Mouse (Mus musculus) cerebellum, adult 8-10 months (tissue): Measurements from ENCODE around the gene Vmn2r45.
"Not testable (repeated sequence)": the region's sequence is repeated elsewhere in the genome, so short reads cannot be mapped to it uniquely, and the experiment has no call there.

Source experiments
- DNase-seq: peaks from one replicate; pipeline ENCODE4 v3.0.0; 2022

The Vmn2r45 gene

DNA sequence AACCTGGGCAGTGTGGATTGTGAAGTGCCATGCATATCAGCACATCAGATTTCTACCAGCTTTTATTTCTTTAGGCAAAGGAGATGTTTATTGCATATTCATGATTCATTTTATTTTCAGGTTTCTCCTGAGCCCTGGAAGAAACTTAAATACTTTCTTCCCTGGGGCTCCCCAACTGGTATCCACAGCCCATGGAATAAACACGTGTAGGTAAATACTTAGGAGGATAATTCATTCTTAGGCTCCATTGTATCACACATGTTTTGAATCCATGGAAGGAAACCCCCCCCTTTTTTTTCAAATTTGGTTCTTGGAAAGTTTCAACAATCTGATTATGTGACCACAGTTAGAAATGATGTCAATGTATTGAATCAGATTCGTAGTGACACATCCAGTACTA is at the start of gene Vmn2r45:
TSS of gene Vmn2r45 (minus strand) at position 101 of the 400 bp plus-strand sequence.
- not testable (repeated sequence) for DNase-seq
